Mouse (Mus musculus): ENCODE results near the gene Plac9b. TPM values are rescaled to one million over a fixed set of nuclear protein-coding genes. Genes with fewer than 3 reads are reported as not detected.

Plac9b gene
- total RNA-seq, 2 experiments from 2014 or later, result 44.7 to 50.6 TPM

Other genes with a start within 250 kb of the Plac9b start
- gene Cphx1, start 244.2 kb downstream of the Plac9b start, total RNA-seq (2021), result not detected
- not detected for gene Duxbl1, start 203.9 kb downstream of the Plac9b start, total RNA-seq (2021)
- 10 to 100 TPM; 14.1 to 17.5 TPM for gene Gm9780, start 139.8 kb downstream of the Plac9b start, total RNA-seq (2021)
- 1 to 10 TPM; 1.6 to 4.7 TPM for gene Tmem254c, start 115.1 kb downstream of the Plac9b start, total RNA-seq (2021)
- gene Cphx2, start 101.0 kb downstream of the Plac9b start, total RNA-seq (2021), result not detected
- not detected for gene Cphx3, start 100.2 kb downstream of the Plac9b start, total RNA-seq (2021)
- not detected for gene Duxbl2, start 64.1 kb downstream of the Plac9b start, total RNA-seq (2021)
- 1 to 10 TPM; 3.2 to 4.5 TPM for gene Tmem254b, start 24.6 kb upstream of the Plac9b start, total RNA-seq (2021)
- not detected for gene Duxbl3, start 75.5 kb upstream of the Plac9b start, total RNA-seq (2021)

All from heart, adult 18-20 months (tissue).